Mouse (Mus musculus): Measurements from ENCODE around the gene Aspdh.
A peak's percentile ranks its signal among the peaks of the same experiment; 100 is the strongest.

Gene Aspdh

DNA sequence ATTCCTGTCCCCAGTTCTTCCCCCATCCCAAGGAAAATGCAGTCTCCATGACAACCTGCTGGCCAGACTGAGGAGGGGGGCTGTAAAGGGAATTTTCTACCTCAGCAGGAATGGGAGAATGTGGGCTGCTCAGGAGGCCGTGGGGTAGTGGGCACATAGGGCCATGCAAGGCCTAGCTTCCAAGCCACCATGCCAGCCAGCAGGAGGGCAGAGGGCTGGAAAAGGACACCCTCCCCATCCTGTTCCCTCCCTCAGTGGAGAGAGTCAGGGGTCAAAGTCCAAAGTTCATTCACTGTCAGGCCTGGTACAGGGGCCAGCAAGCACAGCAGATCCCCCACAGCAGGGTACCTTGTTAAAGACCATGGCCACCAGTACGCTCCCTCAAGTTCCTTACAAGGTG, at the start of gene Aspdh:
Gene Aspdh, plus strand, starts transcription at position 281 of the 400 bp plus-strand sequence.
- no peak for DNase-seq (ENCODE audit: low read depth, low spot score)

DNA sequence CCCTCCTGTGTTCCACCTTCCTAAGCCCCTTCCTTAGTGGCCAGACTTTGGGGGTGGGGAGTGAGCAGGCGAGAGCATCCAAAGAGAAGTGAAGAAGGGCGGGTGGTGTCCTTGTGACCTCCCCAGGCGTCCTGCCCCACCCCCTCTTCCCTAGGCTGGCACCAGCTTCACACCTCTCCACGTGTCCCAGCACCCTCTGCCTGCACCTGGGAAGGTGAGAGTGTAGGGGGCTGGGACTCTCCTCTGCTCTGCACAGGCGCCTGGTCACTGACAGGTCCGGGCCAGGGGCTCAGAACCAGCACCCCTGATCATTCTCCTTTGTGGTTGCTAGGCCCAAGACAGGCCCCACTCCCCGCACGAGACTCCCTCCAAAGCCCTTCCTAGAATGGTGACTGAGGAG, 37.5 kb upstream of the Aspdh start:
- DNase-seq (ENCODE audit: low read depth, low spot score) = no peak

DNA sequence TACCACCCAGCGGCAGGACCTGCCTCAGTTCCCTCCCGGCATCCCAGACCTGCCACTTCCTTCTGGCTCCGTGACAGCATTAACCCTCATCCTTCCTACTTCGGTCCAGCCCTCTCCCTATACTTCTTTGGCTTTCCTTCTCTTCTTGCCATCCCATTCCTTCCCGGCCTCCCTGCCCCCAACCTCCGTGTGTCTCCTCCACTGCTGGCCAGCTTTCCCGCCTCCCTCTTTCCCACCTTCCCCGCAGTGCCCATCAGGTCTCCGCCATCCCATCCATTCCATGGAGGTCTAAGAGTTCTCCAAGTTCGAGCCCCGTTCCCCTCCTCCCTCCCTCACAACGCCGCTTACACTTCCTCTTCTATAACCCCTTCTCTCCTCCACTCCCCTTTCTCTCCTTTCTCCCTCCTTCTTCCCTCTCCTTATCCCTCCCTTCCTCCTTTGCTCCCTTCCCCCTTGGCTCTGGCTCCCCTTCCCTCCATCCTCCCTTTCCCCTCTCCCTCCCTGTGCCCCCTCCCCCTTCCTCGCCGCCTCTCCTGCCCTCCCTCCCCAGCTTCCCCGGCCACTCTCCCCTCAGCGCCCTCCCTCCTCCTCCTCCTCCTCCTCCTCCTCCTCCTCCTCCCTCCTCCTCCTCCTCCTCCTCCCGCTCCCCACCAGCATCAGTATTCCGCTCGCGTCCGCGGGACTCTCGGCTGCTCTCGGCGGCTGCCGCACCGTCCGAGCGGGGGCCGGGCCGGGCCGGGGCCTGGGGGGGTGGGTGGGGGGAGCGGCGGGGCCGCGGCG, 36.8 kb upstream of the Aspdh start:
- peak; percentile 47 for DNase-seq (ENCODE audit: low read depth, low spot score)

DNA sequence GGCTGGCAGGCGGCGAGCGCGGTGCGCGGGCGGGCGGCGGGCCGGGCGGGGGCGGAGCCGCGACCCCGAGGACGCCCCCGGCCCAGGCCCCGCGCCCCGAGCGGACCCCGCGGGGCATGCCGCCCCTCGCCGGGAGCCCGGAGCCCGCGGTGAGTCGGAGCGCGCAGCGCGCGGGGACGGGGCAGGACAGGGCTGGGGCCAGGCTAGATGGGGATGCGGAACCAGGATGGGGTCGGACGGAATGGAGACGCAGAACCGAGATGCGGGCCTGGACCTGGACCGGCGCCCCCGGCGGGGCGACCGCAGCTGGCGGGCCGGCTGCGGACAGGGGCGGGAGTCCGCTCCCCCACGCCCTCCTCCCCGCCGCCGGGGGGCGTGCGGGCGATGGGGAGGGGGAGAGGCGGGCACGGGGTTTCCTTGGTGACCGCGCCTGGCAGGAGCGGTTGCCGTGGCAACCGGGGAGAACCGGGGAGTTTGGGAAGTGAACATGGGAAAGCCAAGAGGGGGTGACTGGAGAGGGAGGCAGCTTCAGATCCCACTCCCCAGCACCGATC, 36.1 kb upstream of the Aspdh start, which contains the start of gene Lrrc4b:
Gene Lrrc4b, plus strand, starts transcription at position 51 of the 554 bp plus-strand sequence.
- DNase-seq (ENCODE audit: low read depth, low spot score) = peak; percentile 38

DNA sequence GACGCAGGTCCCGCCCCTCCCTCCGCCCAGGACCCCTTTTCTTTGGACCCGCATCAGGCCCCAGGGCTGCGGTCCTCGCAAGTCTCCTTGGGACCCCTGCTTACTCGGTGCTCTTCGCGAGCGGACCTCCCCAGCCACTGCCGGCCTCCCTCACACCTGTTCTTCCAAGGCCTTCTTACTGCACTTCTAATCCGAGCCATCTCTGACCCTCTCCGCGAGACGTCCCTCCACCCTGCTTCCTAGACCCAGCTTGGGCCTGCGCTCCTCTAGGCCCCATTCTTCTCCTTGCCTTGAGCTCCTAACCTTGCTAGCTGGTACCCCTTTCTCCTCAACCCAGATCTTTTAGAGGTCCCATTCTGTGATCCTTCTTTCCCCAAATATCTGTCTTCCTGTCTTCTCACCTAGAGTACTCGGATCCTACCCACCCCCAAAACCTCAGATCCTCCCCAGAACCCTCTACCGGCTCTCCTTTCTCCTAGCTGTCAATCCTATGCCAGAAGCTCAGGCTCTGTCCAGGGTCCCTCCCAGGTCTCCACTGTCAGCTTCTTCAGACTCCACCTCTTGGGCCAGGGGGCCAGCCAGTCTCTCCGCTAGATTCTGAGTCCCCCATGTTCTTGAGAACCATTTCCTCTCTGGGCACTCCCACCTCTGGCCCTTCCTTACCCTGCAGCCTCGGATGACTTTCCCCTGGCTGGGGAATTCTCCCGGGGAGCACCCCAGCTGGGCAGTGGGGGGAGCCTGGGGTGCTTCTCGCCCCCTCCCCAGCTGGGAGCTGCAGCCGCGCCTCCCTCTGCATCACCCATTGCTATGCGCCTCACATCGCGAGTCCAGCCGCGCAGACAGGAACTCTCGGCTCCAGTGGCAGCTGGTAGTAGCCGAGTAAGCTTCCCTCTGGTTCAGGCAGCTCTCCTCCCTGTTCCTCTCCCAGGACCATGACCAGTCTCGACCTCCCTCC, 35.4 kb upstream of the Aspdh start:
- no peak for DNase-seq (ENCODE audit: low read depth, low spot score)

DNA sequence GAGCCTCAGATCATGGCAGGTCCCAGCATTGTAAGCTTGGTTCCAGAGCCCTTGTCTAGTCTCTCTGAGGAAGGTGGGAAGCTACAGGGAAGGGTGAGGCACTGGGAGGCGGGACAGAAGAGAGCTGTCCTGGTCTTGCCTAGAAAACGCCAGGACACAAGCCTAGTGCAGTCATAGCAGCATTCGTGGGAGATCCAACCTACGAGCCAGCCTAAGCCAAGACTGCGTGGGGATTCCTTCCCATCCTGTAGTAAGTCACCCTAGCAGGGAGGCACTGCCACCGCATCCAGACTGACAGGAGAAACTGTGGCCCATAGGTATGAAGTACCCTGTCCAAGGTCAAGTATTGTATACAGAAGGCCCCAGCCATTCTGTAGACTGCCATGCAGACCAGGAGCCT, 32.6 kb upstream of the Aspdh start:
- DNase-seq (ENCODE audit: low read depth, low spot score) = no peak

DNA sequence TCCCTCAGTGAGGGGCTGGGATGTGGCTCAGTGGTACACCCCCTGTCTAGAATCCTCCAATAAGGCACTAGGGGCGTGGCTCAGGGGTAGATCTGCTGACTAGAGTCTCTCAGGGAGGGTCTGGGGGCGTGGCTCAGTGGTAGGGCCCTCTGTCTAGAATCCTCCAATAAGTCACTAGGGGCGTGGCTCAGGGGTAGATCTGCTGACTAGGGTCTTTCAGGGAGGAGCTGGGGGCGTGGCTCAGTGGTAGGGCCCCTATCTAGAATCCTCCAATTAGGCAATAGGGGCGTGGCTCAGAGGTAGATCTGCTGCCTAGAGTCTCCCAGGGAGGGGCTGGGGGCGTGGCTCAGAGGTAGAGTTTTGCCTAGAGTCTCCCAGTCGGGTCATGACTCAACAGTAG, 31.8 kb upstream of the Aspdh start:
- DNase-seq (ENCODE audit: low read depth, low spot score) = peak; percentile 99

DNA sequence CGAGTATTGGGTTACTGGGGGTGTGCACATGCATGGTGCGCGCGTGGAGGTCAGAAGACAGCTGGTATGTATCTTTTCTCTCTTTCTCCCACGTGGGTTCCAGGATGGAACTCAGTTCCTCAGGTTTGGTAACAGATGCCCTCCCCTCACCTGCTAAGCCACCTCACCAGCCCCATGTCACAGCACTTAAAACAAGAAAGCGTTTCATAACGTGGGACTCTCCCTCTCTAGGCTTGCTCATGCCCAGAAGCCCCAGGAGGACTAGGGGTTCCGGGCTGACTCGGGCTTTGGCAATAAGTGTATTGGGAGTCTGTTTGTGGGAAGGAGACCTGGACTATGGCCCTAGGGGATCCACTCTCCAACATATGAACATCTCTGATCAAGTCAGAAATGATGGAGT, 31.1 kb upstream of the Aspdh start:
- no peak for DNase-seq (ENCODE audit: low read depth, low spot score)

DNA sequence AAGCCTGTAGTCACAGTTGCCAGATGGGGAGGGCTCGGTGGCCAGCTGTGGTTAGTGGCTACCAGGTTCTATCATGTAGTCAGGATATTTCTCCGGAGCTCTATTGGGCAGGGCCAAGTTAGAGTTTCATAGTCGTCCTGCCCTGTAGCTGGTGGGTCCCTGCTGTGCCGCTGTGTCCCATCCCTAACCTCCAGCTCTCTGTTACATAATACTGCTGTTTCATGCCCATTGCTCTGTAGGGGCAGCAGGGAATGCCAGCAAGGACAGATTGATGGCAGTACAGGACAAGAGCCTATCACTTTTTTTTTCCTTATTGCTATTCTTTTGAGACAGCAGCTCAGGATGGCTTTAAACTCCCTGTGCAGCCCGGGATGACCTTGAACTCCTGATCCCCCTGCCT, 29.4 kb upstream of the Aspdh start:
- DNase-seq (ENCODE audit: low read depth, low spot score) = no peak

DNA sequence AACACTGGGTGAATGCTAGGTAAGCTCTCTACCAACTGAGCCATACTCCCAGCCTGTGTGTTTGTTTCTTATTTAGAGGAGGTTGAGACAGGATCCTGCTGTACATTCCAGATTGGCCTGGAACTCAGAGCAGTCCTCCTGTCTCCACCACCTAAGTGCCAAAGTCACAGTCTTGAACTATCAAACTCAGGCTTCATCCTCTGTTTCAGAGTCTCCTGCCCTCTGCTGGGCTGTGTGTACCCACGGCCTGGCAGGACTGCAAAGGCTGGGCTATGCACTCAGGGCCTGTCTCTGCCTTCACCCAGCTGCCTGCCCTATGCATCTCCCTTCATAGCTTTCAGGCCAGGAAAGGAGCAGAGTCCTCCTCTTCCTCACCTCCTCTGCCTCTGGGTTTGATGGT, 28.9 kb upstream of the Aspdh start:
- DNase-seq (ENCODE audit: low read depth, low spot score) = peak; percentile 36

DNA sequence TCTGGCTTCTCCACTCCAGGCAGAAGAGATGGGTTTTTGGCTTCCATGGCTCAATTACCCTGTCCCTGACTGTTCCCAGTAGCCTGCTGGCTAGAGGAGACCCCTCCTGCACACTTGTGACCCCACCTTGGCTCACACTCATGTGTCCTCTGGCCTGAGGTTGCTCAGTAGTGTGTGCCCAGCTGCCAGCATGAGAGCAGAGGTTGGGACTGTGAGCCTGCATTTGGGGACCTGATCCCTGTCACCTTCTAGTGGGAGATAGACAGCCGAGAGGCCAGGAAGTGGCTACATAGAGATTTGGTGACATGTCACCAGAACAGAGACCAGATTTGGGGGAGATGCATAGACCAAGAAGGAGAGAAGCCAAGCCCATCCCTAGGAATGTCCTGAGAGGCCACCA, 28.0 kb upstream of the Aspdh start:
- no peak for DNase-seq (ENCODE audit: low read depth, low spot score)

DNA sequence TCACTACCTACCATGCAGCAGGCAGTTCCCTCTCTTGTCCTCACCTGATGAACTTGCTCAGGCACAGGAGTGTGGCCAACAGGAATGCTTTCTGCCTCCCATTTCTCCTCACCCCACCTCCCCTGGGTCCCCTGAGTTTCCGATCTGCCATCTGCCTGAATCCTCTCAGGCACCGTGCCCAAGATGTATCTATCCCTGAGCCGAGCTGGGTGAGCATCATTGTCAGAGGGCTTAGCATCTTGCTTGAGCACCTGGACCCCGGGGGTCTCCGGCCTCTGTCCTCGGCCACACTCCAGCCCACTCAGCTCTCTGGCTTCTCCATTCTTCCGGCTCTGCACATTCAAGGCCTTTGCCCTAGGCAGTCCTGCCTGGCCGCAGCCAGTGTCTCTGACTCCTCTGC, 27.3 kb upstream of the Aspdh start:
- DNase-seq (ENCODE audit: low read depth, low spot score) = no peak

DNA sequence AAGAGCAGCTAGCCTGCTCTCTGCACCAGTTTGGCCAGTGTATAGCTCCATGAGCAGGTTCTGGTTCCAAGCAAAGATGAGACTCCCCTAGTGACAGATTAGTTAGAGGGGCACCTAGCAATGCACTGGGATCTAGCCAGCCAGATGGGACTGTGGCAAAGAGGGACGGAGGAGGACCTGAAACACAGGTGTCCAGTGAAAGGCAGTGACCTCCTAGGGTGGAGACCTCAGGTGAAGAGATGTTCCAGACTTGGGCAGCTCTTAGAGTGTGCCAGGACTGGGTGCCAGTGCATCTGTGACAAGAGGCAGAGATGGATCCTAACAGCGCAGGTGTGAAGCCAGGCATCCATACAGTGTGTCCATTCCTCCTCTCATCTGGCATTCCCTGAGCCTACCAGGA, 25.5 kb upstream of the Aspdh start:
- no peak for DNase-seq (ENCODE audit: low read depth, low spot score)

DNA sequence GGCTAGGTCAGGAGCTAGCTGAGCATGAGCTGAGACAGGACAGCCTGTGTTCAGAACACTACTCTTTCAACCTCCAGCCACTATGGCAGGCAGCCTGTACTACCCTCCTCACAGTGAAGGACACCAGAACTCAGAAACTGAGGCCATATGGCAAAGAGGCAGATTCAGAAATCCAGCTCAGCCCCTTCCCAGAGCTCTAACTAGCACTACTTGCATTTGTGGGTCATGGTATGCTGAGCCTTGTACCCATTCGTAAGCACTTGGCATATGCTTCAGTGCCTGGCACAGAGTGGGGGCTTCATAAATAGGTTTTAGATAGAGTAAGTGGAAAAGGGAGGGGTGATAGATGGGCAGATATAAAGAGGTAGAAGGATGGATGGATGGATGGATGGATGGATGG, 24.7 kb upstream of the Aspdh start:
- no peak for DNase-seq (ENCODE audit: low read depth, low spot score)

DNA sequence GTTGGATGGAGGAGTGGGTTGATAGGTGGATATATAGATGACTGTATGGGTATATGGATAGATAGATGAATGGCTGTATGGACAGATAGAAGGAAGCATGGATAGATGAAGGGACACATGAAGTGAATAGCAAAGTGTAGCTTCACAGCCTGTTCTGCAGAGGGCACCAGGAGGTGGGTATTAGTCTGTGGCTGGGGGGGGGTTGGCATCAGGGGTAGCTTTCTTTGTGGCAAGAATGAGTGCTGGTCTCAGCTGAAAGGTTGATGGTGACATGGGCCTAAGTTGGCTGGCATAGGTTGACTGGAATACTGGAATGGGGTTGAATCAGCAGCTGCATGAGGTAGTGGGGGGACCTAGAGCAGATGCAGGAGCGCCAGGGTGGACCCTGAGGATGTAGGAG, 24.0 kb upstream of the Aspdh start:
- no peak for DNase-seq (ENCODE audit: low read depth, low spot score)

DNA sequence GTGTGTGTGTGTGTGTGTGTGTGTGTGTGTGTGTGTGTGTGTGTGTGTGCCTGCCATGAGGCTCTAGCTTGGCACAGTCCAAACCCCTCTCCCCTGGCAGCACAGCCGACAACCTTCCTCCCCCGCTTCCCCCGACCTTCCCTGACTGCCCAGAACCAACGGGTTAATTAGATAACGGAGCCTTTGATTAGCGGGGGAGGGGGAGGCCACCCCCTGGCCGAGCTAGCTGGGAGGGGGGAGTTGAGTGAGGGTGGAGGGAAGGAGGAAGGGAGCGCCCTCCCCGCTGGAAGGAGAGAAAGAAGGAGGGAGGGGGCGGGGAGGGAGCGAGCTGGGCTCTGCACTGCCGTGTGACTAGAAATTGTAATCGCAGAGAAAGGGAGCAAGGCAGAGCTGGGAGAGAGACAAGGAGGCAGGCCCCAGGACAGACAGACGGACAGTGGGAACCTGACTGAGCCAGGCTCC, 23.5 kb upstream of the Aspdh start:
- DNase-seq (ENCODE audit: low read depth, low spot score) = no peak

DNA sequence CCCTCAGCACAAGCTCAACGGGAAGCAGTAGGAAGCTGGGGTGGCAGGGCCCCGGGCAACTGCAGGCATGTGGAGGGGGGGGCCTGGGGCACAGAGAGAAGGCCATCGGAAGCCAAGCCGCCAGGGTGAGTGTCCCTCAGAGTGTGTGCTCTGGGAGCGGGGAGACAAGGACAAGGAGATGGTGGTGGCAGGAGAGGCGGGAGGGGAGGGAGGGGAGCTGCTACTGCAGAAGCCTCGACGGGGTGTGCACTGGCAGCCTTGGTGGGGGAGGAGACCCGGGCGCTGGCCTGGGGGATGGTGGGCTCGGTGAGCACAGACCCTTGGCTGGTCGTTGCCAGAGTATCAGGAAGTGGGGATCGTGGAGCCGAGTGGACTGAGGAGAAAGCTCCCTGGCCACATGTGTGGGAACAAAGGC, 22.8 kb upstream of the Aspdh start:
- DNase-seq (ENCODE audit: low read depth, low spot score) = no peak

DNA sequence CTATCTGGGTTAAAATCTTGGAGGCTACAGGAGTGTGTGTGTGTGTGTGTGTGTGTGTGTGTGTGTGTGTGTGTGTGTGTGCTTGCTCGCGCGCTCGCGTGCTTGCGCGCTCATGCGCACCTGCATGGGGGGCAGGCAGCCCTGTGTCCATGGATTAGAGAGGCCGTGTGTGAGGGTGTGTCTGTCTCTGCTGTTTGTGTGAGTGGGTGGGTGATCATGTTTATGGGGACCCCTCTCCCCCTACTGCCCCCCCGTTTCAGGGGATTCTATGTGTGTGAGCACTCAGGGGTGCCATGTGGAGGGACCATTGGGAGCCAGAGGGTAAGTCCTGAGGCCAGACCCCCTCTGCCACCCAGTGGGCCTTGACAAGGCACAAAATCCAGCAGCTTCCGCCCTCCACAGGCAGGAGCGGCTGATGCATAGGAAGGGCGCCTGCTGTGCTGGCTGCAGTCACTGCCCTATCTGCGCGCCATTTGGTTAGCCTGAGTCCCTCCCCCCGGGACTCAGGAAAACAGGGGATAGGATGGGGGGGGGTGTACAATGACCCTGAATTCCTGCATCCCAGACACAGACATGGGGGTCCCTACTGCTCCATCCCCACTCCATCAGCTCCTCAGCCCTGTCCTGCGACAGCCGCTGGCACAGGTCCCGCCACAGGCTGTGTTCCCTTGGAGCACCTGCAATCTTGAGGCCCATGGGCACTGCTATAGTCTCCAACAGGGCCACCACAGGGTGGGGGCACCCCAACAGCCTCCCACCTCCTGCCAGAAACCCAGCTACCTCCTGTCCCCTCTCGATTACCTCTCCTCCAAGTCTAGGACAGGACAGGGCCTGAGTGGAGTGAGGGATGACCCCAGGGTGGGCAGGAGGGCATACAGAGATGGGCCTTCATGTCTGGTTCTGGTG, 21.7 kb upstream of the Aspdh start:
- DNase-seq (ENCODE audit: low read depth, low spot score) = no peak

DNA sequence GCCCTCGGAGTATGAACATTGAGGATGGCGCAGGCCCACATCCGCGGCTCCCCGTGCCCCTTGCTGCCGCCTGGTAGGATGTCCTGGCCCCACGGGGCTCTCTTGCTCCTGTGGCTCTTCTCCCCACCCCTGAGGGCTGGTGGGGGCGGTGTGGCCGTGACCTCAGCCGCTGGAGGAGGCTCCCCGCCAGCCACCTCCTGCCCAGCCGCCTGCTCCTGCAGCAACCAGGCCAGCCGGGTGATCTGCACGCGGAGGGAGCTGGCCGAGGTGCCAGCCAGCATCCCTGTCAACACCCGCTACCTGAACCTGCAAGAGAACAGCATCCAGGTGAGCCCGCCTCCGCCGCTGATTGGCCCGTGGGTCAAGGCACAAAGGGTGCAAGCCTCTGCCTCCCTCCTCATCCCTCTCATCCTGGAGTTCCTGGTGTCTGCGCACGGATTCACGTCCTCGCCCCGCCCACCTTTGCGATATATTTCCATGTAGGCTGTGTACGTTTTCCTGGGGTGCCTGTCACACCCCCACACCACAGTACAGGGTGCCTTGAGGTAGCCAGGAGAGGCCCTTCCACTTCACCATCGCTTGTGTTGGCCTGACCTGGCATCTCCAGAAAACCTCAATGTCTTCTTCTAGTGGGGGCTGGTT, 20.2 kb upstream of the Aspdh start:
- DNase-seq (ENCODE audit: low read depth, low spot score) = peak; percentile 46

DNA sequence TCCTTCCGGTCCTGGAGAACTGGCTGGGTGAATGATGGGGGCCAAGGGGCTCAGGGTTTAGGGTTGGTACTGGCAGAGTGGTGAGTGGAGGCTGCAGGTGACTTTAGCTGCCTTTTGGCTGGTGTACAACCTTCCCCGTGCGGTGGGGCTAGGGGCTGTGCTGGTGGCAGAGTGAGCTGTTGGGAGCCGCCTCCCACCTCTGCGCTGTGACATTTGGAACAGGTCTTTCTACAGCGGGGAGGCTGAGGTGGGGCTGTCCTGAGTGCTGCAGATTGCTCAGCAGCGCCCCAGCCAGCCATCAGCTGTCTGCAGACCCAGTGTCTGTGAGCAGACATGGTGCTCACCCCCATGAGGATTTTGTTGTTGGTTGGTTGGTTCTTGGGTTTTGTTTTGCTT, 19.7 kb upstream of the Aspdh start:
- DNase-seq (ENCODE audit: low read depth, low spot score) = peak; percentile 37
